Mouse (Mus musculus): ENCODE measurements around the gene Nkiras2.
"Not testable (repeated sequence)": the region's sequence is repeated elsewhere in the genome, so short reads cannot be mapped to it uniquely, and the experiment has no call there.

Nkiras2 gene

GRCm38 (mm10) chr11:100628862-100629352 lies 9.9 kb downstream of the Nkiras2 start:
- DNase-seq (ENCODE audit: low spot score), result no peak

- no peak for DNase-seq (ENCODE audit: low spot score)
Observed at GRCm38 (mm10) chr11:100634530-100634929, 15.5 kb downstream of the Nkiras2 start.

- no peak for DNase-seq (ENCODE audit: low spot score)
Observed at GRCm38 (mm10) chr11:100640159-100640906, 21.3 kb downstream of the Nkiras2 start.

GRCm38 (mm10) chr11:100643612-100644575 lies 24.9 kb downstream of the Nkiras2 start:
- no peak for DNase-seq (ENCODE audit: low spot score)

- peak; percentile 43 for DNase-seq (ENCODE audit: low spot score)
Observed at GRCm38 (mm10) chr11:100646265-100646664, 27.2 kb downstream of the Nkiras2 start.

GRCm38 (mm10) chr11:100648405-100648804 lies 29.4 kb downstream of the Nkiras2 start:
- DNase-seq (ENCODE audit: low spot score), result no peak

GRCm38 (mm10) chr11:100651205-100651604 lies 32.2 kb downstream of the Nkiras2 start:
- no peak for DNase-seq (ENCODE audit: low spot score)

- DNase-seq (ENCODE audit: low spot score), result no peak
Observed at GRCm38 (mm10) chr11:100651748-100652147, 32.7 kb downstream of the Nkiras2 start.

GRCm38 (mm10) chr11:100655589-100655988 lies 36.5 kb downstream of the Nkiras2 start:
- not testable (repeated sequence) for DNase-seq (ENCODE audit: low spot score)

- no peak for DNase-seq (ENCODE audit: low spot score)
Observed at GRCm38 (mm10) chr11:100656458-100656857, 37.4 kb downstream of the Nkiras2 start.

- no peak for DNase-seq (ENCODE audit: low spot score)
Observed at GRCm38 (mm10) chr11:100659806-100660205, 40.8 kb downstream of the Nkiras2 start.

GRCm38 (mm10) chr11:100671049-100671448 lies 52.0 kb downstream of the Nkiras2 start:
- no peak for DNase-seq (ENCODE audit: low spot score)

GRCm38 (mm10) chr11:100671956-100672355 lies 52.9 kb downstream of the Nkiras2 start:
- DNase-seq (ENCODE audit: low spot score), result no peak

GRCm38 (mm10) chr11:100673169-100673568 lies 54.1 kb downstream of the Nkiras2 start:
- no peak for DNase-seq (ENCODE audit: low spot score)

Data from c-Kit-positive CD71-positive TER-119-positive erythroid progenitor cells, embryonic 14.5 days (primary cell).